Mouse (Mus musculus): ENCODE data around the gene Manea. TPM values are rescaled to one million over a fixed set of nuclear protein-coding genes. Genes with fewer than 3 reads are reported as not detected.

The Manea gene
- polyA plus RNA-seq, 1 experiment from 2014 or later = 22.5 TPM

DNA sequence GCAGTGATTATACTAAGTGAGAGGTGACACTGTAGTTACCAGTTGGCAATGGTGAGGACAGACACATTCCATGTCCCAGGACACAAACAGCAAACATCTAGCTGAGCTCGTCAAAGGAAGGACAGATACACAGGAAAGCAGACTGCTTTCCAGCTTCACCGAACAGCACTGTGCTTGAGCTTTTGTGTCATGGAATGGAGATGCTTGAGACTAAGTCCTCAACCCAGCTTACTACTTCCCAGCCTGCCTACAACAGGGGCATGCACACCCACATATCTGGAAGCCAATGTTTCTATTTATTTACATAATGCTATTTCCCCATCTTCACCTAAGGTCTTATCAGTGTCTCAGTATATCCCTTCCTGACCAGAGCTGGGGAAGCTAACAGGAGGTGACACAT is 70.9 kb downstream of the Manea start:
- ATAC-seq (ENCODE audit: low FRiP score) = no peak
- Histone ChIP-seq H3K9me3 (replicated peaks) (no peaks in the 10 kb centered on the region), H3K27me3 (no peaks in the 10 kb centered on the region), H3K4me3 (no peak overlapping the region), H3K4me1 (no peaks in the 10 kb centered on the region), H3K27ac (no peak overlapping the region), H3K4me2 (replicated peaks) (no peak overlapping the region), H3K9ac (no peak overlapping the region), H3K36me3 (no peaks in the 10 kb centered on the region)
- 76% methylated on average over 2 of the region's 2 CpGs for WGBS

All from hindbrain, embryonic 12.5 days (tissue).